Mouse (Mus musculus): ENCODE data around the gene Fgfr2. TPM values are rescaled to one million over a fixed set of nuclear protein-coding genes. Genes with fewer than 3 reads are reported as not detected.

Gene Fgfr2
- polyA plus RNA-seq, 1 experiment from 2014 or later, result 110 TPM

- H3K4me2 ChIP-seq (replicated peaks; ENCODE audit: low read depth, low read length), result no peak overlapping the region
- DNase-seq (ENCODE audit: low spot score) (peak; percentile 92), ATAC-seq (peak; percentile 90)
- no peaks in the 10 kb centered on the region for H3K27me3 ChIP-seq (replicated peaks; ENCODE audit: insufficient read depth, low read length)
- TF ChIP-seq EP300 (IDR thresholded peaks at IDR 0.05) (peak; percentile 98), CTCF (IDR thresholded peaks at IDR 0.05) (peak; percentile 26; the same call in 1 of the 2 replicates)
- H3K36me3 ChIP-seq (ENCODE audit: insufficient read depth, low read length), result no peaks in the 10 kb centered on the region
- H3K9me3 ChIP-seq (ENCODE audit: low read length), result no peaks in the 10 kb centered on the region
- peaks cover 22% of the 10 kb centered on the region; the same call in 1 of the 2 replicates for H3K4me1 ChIP-seq (ENCODE audit: insufficient read depth, low read depth, low read length)
- H3K27ac ChIP-seq (ENCODE audit: low read length), result peak overlapping the region; percentile 78
- H3K4me3 ChIP-seq (ENCODE audit: low read depth, low read length), result no peak overlapping the region
- WGBS, result 55% methylated on average over 5 of the region's 5 CpGs
- H3K9ac ChIP-seq (replicated peaks; ENCODE audit: low read depth), result no peak overlapping the region
Measured at GRCm38 (mm10) chr7:132724501-132725062, 398.6 kb downstream of the Fgfr2 start.

- 52% methylated on average over 11 of the region's 11 CpGs for WGBS
- Histone ChIP-seq H3K9ac (replicated peaks; ENCODE audit: low read depth) (no peak overlapping the region), H3K4me2 (replicated peaks; ENCODE audit: low read depth, low read length) (no peak overlapping the region), H3K4me1 (ENCODE audit: insufficient read depth, low read depth, low read length) (peaks cover 16% of the 10 kb centered on the region; the same call in 1 of the 2 replicates), H3K36me3 (ENCODE audit: insufficient read depth, low read length) (no peaks in the 10 kb centered on the region), H3K9me3 (ENCODE audit: low read length) (no peaks in the 10 kb centered on the region), H3K4me3 (ENCODE audit: low read depth, low read length) (no peak overlapping the region), H3K27me3 (replicated peaks; ENCODE audit: insufficient read depth, low read length) (no peaks in the 10 kb centered on the region), H3K27ac (ENCODE audit: low read length) (peak overlapping the region; percentile 78)
- ATAC-seq, result peak; percentile 53
- no peak for TF ChIP-seq CTCF (IDR thresholded peaks at IDR 0.05)
- TF ChIP-seq EP300 (IDR thresholded peaks at IDR 0.05), result no peak
- peak; percentile 83 for DNase-seq (ENCODE audit: low spot score)
Measured at GRCm38 (mm10) chr7:132723906-132724305, 399.2 kb downstream of the Fgfr2 start.

GRCm38 (mm10) chr7:132722401-132723370 is 400.5 kb downstream of the Fgfr2 start:
- Histone ChIP-seq H3K27ac (ENCODE audit: low read length) (peak overlapping the region; percentile 78), H3K36me3 (ENCODE audit: insufficient read depth, low read length) (no peaks in the 10 kb centered on the region), H3K9me3 (ENCODE audit: low read length) (no peaks in the 10 kb centered on the region), H3K4me3 (ENCODE audit: low read depth, low read length) (no peak overlapping the region), H3K4me1 (ENCODE audit: insufficient read depth, low read depth, low read length) (peaks cover 16% of the 10 kb centered on the region; the same call in 1 of the 2 replicates), H3K4me2 (replicated peaks; ENCODE audit: low read depth, low read length) (no peak overlapping the region), H3K9ac (replicated peaks; ENCODE audit: low read depth) (no peak overlapping the region), H3K27me3 (replicated peaks; ENCODE audit: insufficient read depth, low read length) (no peaks in the 10 kb centered on the region)
- WGBS, result 75% methylated on average over 12 of the region's 12 CpGs
- ATAC-seq, result peak; percentile 10; the same call in 1 of the 2 replicates
- TF ChIP-seq EP300 (IDR thresholded peaks at IDR 0.05) (peak; percentile 71), CTCF (IDR thresholded peaks at IDR 0.05) (no peak)
- peak; percentile 52 for DNase-seq (ENCODE audit: low spot score)

- Histone ChIP-seq H3K9ac (replicated peaks; ENCODE audit: low read depth) (no peak overlapping the region), H3K9me3 (ENCODE audit: low read length) (no peaks in the 10 kb centered on the region), H3K4me2 (replicated peaks; ENCODE audit: low read depth, low read length) (no peak overlapping the region), H3K27me3 (replicated peaks; ENCODE audit: insufficient read depth, low read length) (no peaks in the 10 kb centered on the region), H3K4me3 (ENCODE audit: low read depth, low read length) (no peak overlapping the region), H3K36me3 (ENCODE audit: insufficient read depth, low read length) (no peaks in the 10 kb centered on the region), H3K4me1 (ENCODE audit: insufficient read depth, low read depth, low read length) (peaks cover 10% of the 10 kb centered on the region; the same call in 1 of the 2 replicates), H3K27ac (ENCODE audit: low read length) (0 out of 2 replicates have a peak overlapping the region, but pooled peaks have one; percentile 3)
- no peak for ATAC-seq
- no peak for DNase-seq (ENCODE audit: low spot score)
- 73% methylated on average over 8 of the region's 8 CpGs for WGBS
- TF ChIP-seq EP300 (IDR thresholded peaks at IDR 0.05) (no peak), CTCF (IDR thresholded peaks at IDR 0.05) (0 out of 2 replicates have a peak, but pooled peaks have one; percentile 6)
Measured at GRCm38 (mm10) chr7:132720562-132720961, 402.6 kb downstream of the Fgfr2 start.

GRCm38 (mm10) chr7:132719570-132719969 is 403.6 kb downstream of the Fgfr2 start:
- Histone ChIP-seq H3K9me3 (ENCODE audit: low read length) (no peaks in the 10 kb centered on the region), H3K4me2 (replicated peaks; ENCODE audit: low read depth, low read length) (no peak overlapping the region), H3K36me3 (ENCODE audit: insufficient read depth, low read length) (0 out of 2 replicates have a peak, but pooled peaks cover 3% of the 10 kb centered on the region), H3K4me1 (ENCODE audit: insufficient read depth, low read depth, low read length) (peaks cover 13% of the 10 kb centered on the region; the same call in 1 of the 2 replicates), H3K27ac (ENCODE audit: low read length) (no peak overlapping the region), H3K9ac (replicated peaks; ENCODE audit: low read depth) (no peak overlapping the region), H3K4me3 (ENCODE audit: low read depth, low read length) (no peak overlapping the region), H3K27me3 (replicated peaks; ENCODE audit: insufficient read depth, low read length) (no peaks in the 10 kb centered on the region)
- no peak for DNase-seq (ENCODE audit: low spot score)
- TF ChIP-seq EP300 (IDR thresholded peaks at IDR 0.05), result no peak
- 0 out of 2 replicates have a peak, but pooled peaks have one; percentile 3 for TF ChIP-seq CTCF (IDR thresholded peaks at IDR 0.05)
- WGBS, result 92% methylated on average over 4 of the region's 4 CpGs
- no peak for ATAC-seq

GRCm38 (mm10) chr7:132715259-132715658 is 407.9 kb downstream of the Fgfr2 start:
- H3K4me2 ChIP-seq (replicated peaks; ENCODE audit: low read depth, low read length), result no peak overlapping the region
- H3K36me3 ChIP-seq (ENCODE audit: insufficient read depth, low read length), result 0 out of 2 replicates have a peak, but pooled peaks cover 3% of the 10 kb centered on the region
- H3K4me1 ChIP-seq (ENCODE audit: insufficient read depth, low read depth, low read length), result peaks cover 33% of the 10 kb centered on the region
- H3K27me3 ChIP-seq (replicated peaks; ENCODE audit: insufficient read depth, low read length), result no peaks in the 10 kb centered on the region
- WGBS, result 95% methylated on average over 4 of the region's 4 CpGs
- TF ChIP-seq EP300 (IDR thresholded peaks at IDR 0.05) (no peak), CTCF (IDR thresholded peaks at IDR 0.05) (no peak)
- no peak overlapping the region for H3K27ac ChIP-seq (ENCODE audit: low read length)
- H3K4me3 ChIP-seq (ENCODE audit: low read depth, low read length), result no peak overlapping the region
- DNase-seq (ENCODE audit: low spot score), result no peak
- no peak for ATAC-seq
- H3K9me3 ChIP-seq (ENCODE audit: low read length), result no peaks in the 10 kb centered on the region
- H3K9ac ChIP-seq (replicated peaks; ENCODE audit: low read depth), result no peak overlapping the region
